Mouse (Mus musculus) lung, adult 2 months (tissue): ENCODE results near the gene Unc5a. TPM values are rescaled to one million over a fixed set of nuclear protein-coding genes. Genes with fewer than 3 reads are reported as not detected.
A peak's percentile ranks its signal among the peaks of the same experiment; 100 is the strongest.

Source experiments
- DNase-seq: peaks from one replicate; pipeline ENCODE4 v3.0.0; 2022
- H3K4me1 ChIP-seq: fragments of 200-500 bp; 2 replicates; pipeline ENCODE4 v1.6.1; 2011; ENCODE audit warnings: low read length; ENCODE audit not compliant: control insufficient read depth, insufficient read depth
- H3K4me3 ChIP-seq: fragments of 200-500 bp; replicated peaks from 2 replicates; pipeline ENCODE3; 2011; ENCODE audit warnings: low read depth, mild to moderate bottlenecking, control low read depth, low read length; ENCODE audit errors: extremely low read depth
- CTCF ChIP-seq: fragments of 200-500 bp; IDR thresholded peaks from 2 replicates; pipeline ENCODE4 v1.5.1; 2011; ENCODE audit warnings: mild to moderate bottlenecking, low read length, control low read depth; ENCODE audit not compliant: insufficient read depth
- POLR2A ChIP-seq: fragments of 200-500 bp; IDR thresholded peaks from 2 replicates; pipeline ENCODE4 v1.6.1; 2011; ENCODE audit warnings: low read depth, mild to moderate bottlenecking, control low read depth, low read length, borderline replicate concordance; ENCODE audit errors: extremely low read depth
- WGBS: fragments of 180-500 bp; shearing (Covaris S2); methylation state at CpG from one replicate; pipeline ENCODE4 v1.1.7; 2018; 5-methylcytosine and 5-hydroxymethylcytosine counted together
- polyA plus RNA-seq: library from polyadenylated mRNA; depleted of rRNA; stranded (reverse); fragments of >200 nt; gene quantifications from 2 replicates; pipeline ENCODE4 v1.2.3, GENCODE M21; 2012; rRNA removed

Gene Unc5a
- polyA plus RNA-seq, 1 experiment: 2.9 TPM

- peak overlapping the region; percentile 32 for H3K4me3 ChIP-seq
- no peak for DNase-seq
- TF ChIP-seq CTCF (no peak), POLR2A (no peak)
- WGBS: 34% methylated on average over 9 of the region's 9 CpGs
- H3K4me1 ChIP-seq: 0 out of 2 replicates have a peak, but pooled peaks cover 3% of the 10 kb centered on the region
These were observed 73.5 kb downstream of the Unc5a start for GRCm38 (mm10) chr13:55022715-55023114.

DNA sequence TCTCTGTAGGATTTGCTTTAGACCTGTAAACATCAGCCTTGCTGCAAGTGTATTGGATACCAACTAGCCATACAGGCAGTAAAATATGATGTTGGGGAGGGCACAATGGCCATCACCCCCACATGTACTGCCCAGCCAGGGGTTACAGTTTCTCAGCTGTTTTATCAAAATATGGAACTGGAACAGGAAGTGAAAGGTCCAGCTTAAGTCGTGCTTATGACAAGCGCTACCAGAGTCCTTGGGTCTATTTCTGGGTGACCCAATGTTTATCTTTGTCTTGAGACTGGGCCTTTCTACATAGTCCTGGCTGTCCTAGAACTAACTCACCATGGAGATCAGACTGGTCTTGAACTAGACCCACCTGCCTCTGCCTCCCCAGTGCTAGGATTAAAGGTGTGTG is 75.0 kb downstream of the Unc5a start:
- 0 out of 2 replicates have a peak, but pooled peaks cover 3% of the 10 kb centered on the region for H3K4me1 ChIP-seq
- H3K4me3 ChIP-seq: no peak overlapping the region
- TF ChIP-seq CTCF: no peak
- DNase-seq: no peak
- 68% methylated on average over 2 of the region's 2 CpGs for WGBS

DNA sequence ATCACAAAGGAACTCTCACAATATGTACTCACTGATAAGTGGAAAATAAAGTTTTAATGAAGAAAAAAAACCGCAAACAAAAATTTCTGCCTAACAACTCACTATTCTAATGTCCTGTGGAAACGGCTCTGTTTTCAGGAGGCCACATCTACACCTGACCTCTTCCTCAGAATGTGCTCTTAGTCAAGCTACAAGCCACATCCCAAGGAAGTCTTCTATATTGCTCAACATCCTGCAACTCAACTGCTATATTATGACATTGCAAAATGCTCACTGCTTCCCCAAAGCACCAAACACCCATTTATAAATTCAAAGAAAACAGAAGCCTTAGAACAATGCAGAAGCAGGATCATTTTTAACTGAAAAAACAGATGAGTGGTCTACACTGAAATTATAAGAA is 90.8 kb downstream of the Unc5a start:
- 94% methylated on average over 2 of the region's 2 CpGs for WGBS
- no peak for DNase-seq
- Histone ChIP-seq H3K4me1 (no peaks in the 10 kb centered on the region), H3K4me3 (no peak overlapping the region)
- TF ChIP-seq POLR2A: no peak
- no peak for TF ChIP-seq CTCF

GRCm38 (mm10) chr13:55047706-55048105 is 98.5 kb downstream of the Unc5a start:
- Histone ChIP-seq H3K4me3 (no peak overlapping the region), H3K4me1 (no peaks in the 10 kb centered on the region)
- TF ChIP-seq POLR2A (no peak), CTCF (no peak)
- no peak for DNase-seq
- WGBS: 76% methylated on average over 3 of the region's 3 CpGs

Other genes with a start within 250 kb of the Unc5a start
- 0.05 and 1.1 TPM in 2 replicates for gene Cdhr2, start 247.9 kb upstream of the Unc5a start, polyA plus RNA-seq
- gene Gprin1, start 199.5 kb upstream of the Unc5a start, polyA plus RNA-seq: 0.07 and 0.09 TPM in 2 replicates
- not detected in 2 replicates for gene Sncb, start 182.8 kb upstream of the Unc5a start, polyA plus RNA-seq
- gene Eif4e1b, start 165.4 kb upstream of the Unc5a start, polyA plus RNA-seq: not detected in 2 replicates
- gene Tspan17, start 160.0 kb upstream of the Unc5a start, polyA plus RNA-seq: 32.1 and 34.7 TPM in 2 replicates
- gene Hk3, start 72.0 kb downstream of the Unc5a start, polyA plus RNA-seq: 3.4 and 5.2 TPM in 2 replicates
- 4.7 and 7.2 TPM in 2 replicates for gene Uimc1, start 150.9 kb downstream of the Unc5a start, polyA plus RNA-seq
- gene Zfp346, start 155.9 kb downstream of the Unc5a start, polyA plus RNA-seq: 18.4 and 20.9 TPM in 2 replicates
- gene Gm17617, start 184.1 kb downstream of the Unc5a start, polyA plus RNA-seq: not detected in 2 replicates
- 63.3 TPM in 2 replicates for gene Fgfr4, start 203.2 kb downstream of the Unc5a start, polyA plus RNA-seq